Mouse (Mus musculus): Measurements from ENCODE around the gene Slfn9. TPM values are rescaled to one million over a fixed set of nuclear protein-coding genes. Genes with fewer than 3 reads are reported as not detected.

Slfn9 gene
- polyA plus RNA-seq, 1 experiment = 0.94 TPM

GRCm38 (mm10) chr11:82962215-82962614 lies 29.4 kb downstream of the Slfn9 start:
- TF ChIP-seq MYOG (IDR thresholded peaks at IDR 0.05; ENCODE audit: control insufficient read depth, extremely low read depth, insufficient read length) (no peak), MYOD1 (IDR thresholded peaks at IDR 0.05; ENCODE audit: control insufficient read depth, insufficient read length, low read depth) (no peak), USF1 (IDR thresholded peaks at IDR 0.05; ENCODE audit: low read depth) (no peak), CEBPB (IDR thresholded peaks at IDR 0.05; ENCODE audit: low read depth) (no peak), FOSL1 (IDR thresholded peaks at IDR 0.05; ENCODE audit: insufficient read depth, low read length, poor library complexity, severe bottlenecking) (no peak), MAX (IDR thresholded peaks at IDR 0.05) (no peak), CTCF (IDR thresholded peaks at IDR 0.05; ENCODE audit: control insufficient read depth, insufficient read depth, insufficient read length) (no peak)
- Histone ChIP-seq H3K36me3 (ENCODE audit: control insufficient read depth, insufficient read depth) (no peaks in the 10 kb centered on the region), H3K27me3 (ENCODE audit: control insufficient read depth, insufficient read depth, insufficient read length) (no peaks in the 10 kb centered on the region), H3K4me3 (ENCODE audit: insufficient read depth, poor library complexity, severe bottlenecking) (no peak overlapping the region), H3ac (ENCODE audit: control insufficient read depth, insufficient read length, low read depth) (no peak overlapping the region), H3K79me3 (ENCODE audit: low read depth) (no peaks in the 10 kb centered on the region), H3K79me2 (ENCODE audit: control insufficient read depth, insufficient read depth) (no peaks in the 10 kb centered on the region)

GRCm38 (mm10) chr11:82961743-82962142 lies 29.9 kb downstream of the Slfn9 start:
- Histone ChIP-seq H3K79me3 (ENCODE audit: low read depth) (no peaks in the 10 kb centered on the region), H3ac (ENCODE audit: control insufficient read depth, insufficient read length, low read depth) (no peak overlapping the region), H3K79me2 (ENCODE audit: control insufficient read depth, insufficient read depth) (no peaks in the 10 kb centered on the region), H3K4me3 (ENCODE audit: insufficient read depth, poor library complexity, severe bottlenecking) (no peak overlapping the region), H3K36me3 (ENCODE audit: control insufficient read depth, insufficient read depth) (no peaks in the 10 kb centered on the region), H3K27me3 (ENCODE audit: control insufficient read depth, insufficient read depth, insufficient read length) (no peaks in the 10 kb centered on the region)
- TF ChIP-seq MYOD1 (IDR thresholded peaks at IDR 0.05; ENCODE audit: control insufficient read depth, insufficient read length, low read depth) = no peak
- TF ChIP-seq CEBPB (IDR thresholded peaks at IDR 0.05; ENCODE audit: low read depth) = no peak
- TF ChIP-seq USF1 (IDR thresholded peaks at IDR 0.05; ENCODE audit: low read depth) = no peak
- no peak for TF ChIP-seq MYOG (IDR thresholded peaks at IDR 0.05; ENCODE audit: control insufficient read depth, extremely low read depth, insufficient read length)
- TF ChIP-seq CTCF (IDR thresholded peaks at IDR 0.05; ENCODE audit: control insufficient read depth, insufficient read depth, insufficient read length) = no peak
- TF ChIP-seq FOSL1 (IDR thresholded peaks at IDR 0.05; ENCODE audit: insufficient read depth, low read length, poor library complexity, severe bottlenecking) = no peak
- TF ChIP-seq MAX (IDR thresholded peaks at IDR 0.05) = no peak

GRCm38 (mm10) chr11:82959613-82960012 lies 32.0 kb downstream of the Slfn9 start:
- Histone ChIP-seq H3K79me2 (ENCODE audit: control insufficient read depth, insufficient read depth) (no peaks in the 10 kb centered on the region), H3K36me3 (ENCODE audit: control insufficient read depth, insufficient read depth) (no peaks in the 10 kb centered on the region), H3K27me3 (ENCODE audit: control insufficient read depth, insufficient read depth, insufficient read length) (no peaks in the 10 kb centered on the region), H3K4me3 (ENCODE audit: insufficient read depth, poor library complexity, severe bottlenecking) (no peak overlapping the region), H3ac (ENCODE audit: control insufficient read depth, insufficient read length, low read depth) (no peak overlapping the region), H3K79me3 (ENCODE audit: low read depth) (no peaks in the 10 kb centered on the region)
- TF ChIP-seq MYOD1 (IDR thresholded peaks at IDR 0.05; ENCODE audit: control insufficient read depth, insufficient read length, low read depth) = no peak

- no peak overlapping the region for H3K4me3 ChIP-seq (ENCODE audit: insufficient read depth, poor library complexity, severe bottlenecking)
- H3K36me3 ChIP-seq (ENCODE audit: control insufficient read depth, insufficient read depth) = no peaks in the 10 kb centered on the region
- H3K27me3 ChIP-seq (ENCODE audit: control insufficient read depth, insufficient read depth, insufficient read length) = no peaks in the 10 kb centered on the region
- H3K79me3 ChIP-seq (ENCODE audit: low read depth) = no peaks in the 10 kb centered on the region
- no peaks in the 10 kb centered on the region for H3K79me2 ChIP-seq (ENCODE audit: control insufficient read depth, insufficient read depth)
- no peak for TF ChIP-seq MAX (IDR thresholded peaks at IDR 0.05)
- TF ChIP-seq MYOG (IDR thresholded peaks at IDR 0.05; ENCODE audit: control insufficient read depth, extremely low read depth, insufficient read length) = no peak
- TF ChIP-seq FOSL1 (IDR thresholded peaks at IDR 0.05; ENCODE audit: insufficient read depth, low read length, poor library complexity, severe bottlenecking) = no peak
- TF ChIP-seq CTCF (IDR thresholded peaks at IDR 0.05; ENCODE audit: control insufficient read depth, insufficient read depth, insufficient read length) = no peak
- TF ChIP-seq USF1 (IDR thresholded peaks at IDR 0.05; ENCODE audit: low read depth) = no peak
- no peak for TF ChIP-seq MYOD1 (IDR thresholded peaks at IDR 0.05; ENCODE audit: control insufficient read depth, insufficient read length, low read depth)
- TF ChIP-seq CEBPB (IDR thresholded peaks at IDR 0.05; ENCODE audit: low read depth) = no peak
- H3ac ChIP-seq (ENCODE audit: control insufficient read depth, insufficient read length, low read depth) = no peak overlapping the region
These were observed 34.7 kb downstream of the Slfn9 start for GRCm38 (mm10) chr11:82956925-82957324.

GRCm38 (mm10) chr11:82954631-82955030 lies 37.0 kb downstream of the Slfn9 start:
- H3K4me3 ChIP-seq (ENCODE audit: insufficient read depth, poor library complexity, severe bottlenecking) = no peak overlapping the region
- no peaks in the 10 kb centered on the region for H3K27me3 ChIP-seq (ENCODE audit: control insufficient read depth, insufficient read depth, insufficient read length)
- TF ChIP-seq MYOG (IDR thresholded peaks at IDR 0.05; ENCODE audit: control insufficient read depth, extremely low read depth, insufficient read length) (no peak), CTCF (IDR thresholded peaks at IDR 0.05; ENCODE audit: control insufficient read depth, insufficient read depth, insufficient read length) (no peak), MYOD1 (IDR thresholded peaks at IDR 0.05; ENCODE audit: control insufficient read depth, insufficient read length, low read depth) (no peak), MAX (IDR thresholded peaks at IDR 0.05) (no peak), USF1 (IDR thresholded peaks at IDR 0.05; ENCODE audit: low read depth) (no peak), FOSL1 (IDR thresholded peaks at IDR 0.05; ENCODE audit: insufficient read depth, low read length, poor library complexity, severe bottlenecking) (no peak), CEBPB (IDR thresholded peaks at IDR 0.05; ENCODE audit: low read depth) (no peak)
- no peak overlapping the region for H3ac ChIP-seq (ENCODE audit: control insufficient read depth, insufficient read length, low read depth)
- no peaks in the 10 kb centered on the region for H3K79me3 ChIP-seq (ENCODE audit: low read depth)
- no peaks in the 10 kb centered on the region for H3K36me3 ChIP-seq (ENCODE audit: control insufficient read depth, insufficient read depth)
- H3K79me2 ChIP-seq (ENCODE audit: control insufficient read depth, insufficient read depth) = no peaks in the 10 kb centered on the region

Measured in C2C12 (cell line).